Mouse (Mus musculus) stomach, postnatal 0 days (tissue): ENCODE measurements around the gene Otop2. TPM values are rescaled to one million over a fixed set of nuclear protein-coding genes. Genes with fewer than 3 reads are reported as not detected.

Experiments
- ATAC-seq: fragments of 200-750 bp; cut with Nextera tagmentation; 2 replicates; pipeline ENCODE4 v1.8.0; 2017; ENCODE audit not compliant: low FRiP score, low TSS enrichment
- DNase-seq: peaks from one replicate; pipeline ENCODE4 v3.0.0-alpha.2; 2016; ENCODE audit warnings: low spot score
- H3K27ac ChIP-seq: fragments of 300-500 bp; sonication (generic); replicated peaks from 2 replicates; pipeline ENCODE4 v1.5.1; 2014; ENCODE audit warnings: mild to moderate bottlenecking, control low read depth
- H3K27me3 ChIP-seq: fragments of 300-500 bp; sonication (generic); 2 replicates; pipeline ENCODE4 v1.6.1; 2014; ENCODE audit warnings: low read length; ENCODE audit not compliant: control insufficient read depth, insufficient read depth
- H3K36me3 ChIP-seq: fragments of 300-500 bp; sonication (generic); 2 replicates; pipeline ENCODE4 v1.6.1; 2014; ENCODE audit warnings: low read length, mixed read lengths; ENCODE audit not compliant: control insufficient read depth, insufficient read depth
- H3K4me1 ChIP-seq: fragments of 300-500 bp; sonication (generic); replicated peaks from 2 replicates; pipeline ENCODE4 v1.6.1; 2014; ENCODE audit warnings: antibody characterized with exemption; ENCODE audit not compliant: control insufficient read depth, insufficient read depth
- H3K4me2 ChIP-seq: fragments of 300-500 bp; sonication (generic); replicated peaks from 2 replicates; pipeline ENCODE4 v1.6.1; 2014; ENCODE audit warnings: low read depth, mild to moderate bottlenecking, control low read depth, moderate library complexity
- H3K4me3 ChIP-seq: fragments of 300-500 bp; sonication (generic); 2 replicates; pipeline ENCODE4 v1.5.1; 2014; ENCODE audit warnings: low read depth, low read length, control low read depth
- H3K9ac ChIP-seq: fragments of 300-500 bp; sonication (generic); 2 replicates; pipeline ENCODE4 v1.6.1; 2014; ENCODE audit warnings: mild to moderate bottlenecking, low read length, control low read depth, mixed read lengths
- H3K9me3 ChIP-seq: fragments of 300-500 bp; sonication (generic); 2 replicates; pipeline ENCODE4 v1.6.1; 2016; ENCODE audit warnings: low read length; ENCODE audit not compliant: control insufficient read depth
- CTCF ChIP-seq: IDR thresholded peaks from 2 replicates; pipeline ENCODE4 v1.5.1; 2016; ENCODE audit warnings: antibody characterized with exemption, low read depth, mild to moderate bottlenecking, moderate library complexity
- EP300 ChIP-seq: optimal IDR thresholded peaks from 2 replicates; pipeline ENCODE3; 2016; ENCODE audit warnings: antibody characterized with exemption
- WGBS: fragments of 180-500 bp; shearing (Covaris S2); extraction: QIAGEN DNeasy Blood & Tissue Kit; methylation state at CpG from one replicate; pipeline ENCODE4 v1.1.7; 2014; 5-methylcytosine and 5-hydroxymethylcytosine counted together
- polyA plus RNA-seq: library from polyadenylated mRNA; unstranded; fragments of >200 nt; fragmentation: Nextera tagmentation; extraction: Ambion mirVana; gene quantifications from 2 replicates; pipeline ENCODE4 v1.2.1, GENCODE M21; 2015

Otop2 gene
- polyA plus RNA-seq, 1 experiment from 2014 or later = 4.7 TPM

- Histone ChIP-seq H3K36me3 (no peaks in the 10 kb centered on the region), H3K27ac (no peak overlapping the region), H3K4me3 (no peak overlapping the region), H3K4me1 (no peaks in the 10 kb centered on the region), H3K4me2 (no peak overlapping the region), H3K9me3 (no peaks in the 10 kb centered on the region), H3K27me3 (no peaks in the 10 kb centered on the region), H3K9ac (no peak overlapping the region)
- TF ChIP-seq CTCF = no peak
- TF ChIP-seq EP300 = no peak
- DNase-seq (no peak), ATAC-seq (no peak)
- 86% methylated on average over 12 of the region's 12 CpGs for WGBS
Measured at GRCm38 (mm10) chr11:115283891-115284620, 22.9 kb upstream of the Otop2 start.

- ATAC-seq = no peak
Measured at GRCm38 (mm10) chr11:115285282-115285681, 21.7 kb upstream of the Otop2 start.

GRCm38 (mm10) chr11:115286201-115286993 lies 20.6 kb upstream of the Otop2 start:
- DNase-seq (no peak), ATAC-seq (no peak)
- H3K27ac ChIP-seq = no peak overlapping the region
- 70% methylated on average over 19 of the region's 19 CpGs for WGBS
- no peak overlapping the region for H3K4me2 ChIP-seq
- TF ChIP-seq CTCF (no peak), EP300 (no peak)
- H3K9ac ChIP-seq = no peak overlapping the region
- no peak overlapping the region for H3K4me3 ChIP-seq
- no peaks in the 10 kb centered on the region for H3K27me3 ChIP-seq
- H3K4me1 ChIP-seq = no peaks in the 10 kb centered on the region; the same call in 1 of the 2 replicates
- H3K9me3 ChIP-seq = no peaks in the 10 kb centered on the region
- H3K36me3 ChIP-seq = no peaks in the 10 kb centered on the region

More at GRCm38 (mm10) chr11:115285282-115285681, 21.7 kb upstream of the Otop2 start:
- TF ChIP-seq EP300 = no peak
- Histone ChIP-seq H3K9ac (no peak overlapping the region), H3K4me2 (no peak overlapping the region), H3K4me1 (no peaks in the 10 kb centered on the region), H3K4me3 (no peak overlapping the region), H3K27me3 (no peaks in the 10 kb centered on the region), H3K36me3 (no peaks in the 10 kb centered on the region), H3K9me3 (no peaks in the 10 kb centered on the region), H3K27ac (no peak overlapping the region)
- DNase-seq = no peak
- WGBS = 63% methylated on average over 4 of the region's 4 CpGs

DNA sequence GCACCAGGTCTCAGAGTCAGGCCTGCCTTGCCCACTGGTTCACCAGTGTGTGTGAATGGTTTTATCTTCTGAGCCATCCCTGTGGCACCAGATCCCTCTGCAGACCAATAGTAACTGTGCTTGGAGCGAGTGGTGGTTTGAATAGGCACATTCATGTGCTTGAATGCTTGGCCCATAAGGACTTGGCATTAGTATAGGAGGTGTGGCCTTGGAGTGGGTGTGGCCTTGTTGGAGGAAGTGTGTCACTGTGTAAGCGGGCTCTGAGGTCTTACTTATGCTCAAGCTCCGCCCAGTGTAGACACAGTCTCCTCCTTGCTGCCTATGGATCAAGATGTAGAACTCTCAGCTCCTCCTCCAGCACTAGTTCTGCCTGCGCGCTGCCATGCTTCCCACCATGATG lies 19.6 kb upstream of the Otop2 start:
- DNase-seq (peak; percentile 53), ATAC-seq (peak; percentile 64)
- Histone ChIP-seq H3K9me3 (no peaks in the 10 kb centered on the region), H3K27me3 (no peaks in the 10 kb centered on the region), H3K4me3 (no peak overlapping the region), H3K4me1 (peaks cover 3% of the 10 kb centered on the region; the same call in 1 of the 2 replicates), H3K27ac (no peak overlapping the region), H3K36me3 (no peaks in the 10 kb centered on the region), H3K9ac (no peak overlapping the region), H3K4me2 (no peak overlapping the region)
- TF ChIP-seq CTCF (no peak), EP300 (no peak)
- 85% methylated on average over 5 of the region's 5 CpGs for WGBS

DNA sequence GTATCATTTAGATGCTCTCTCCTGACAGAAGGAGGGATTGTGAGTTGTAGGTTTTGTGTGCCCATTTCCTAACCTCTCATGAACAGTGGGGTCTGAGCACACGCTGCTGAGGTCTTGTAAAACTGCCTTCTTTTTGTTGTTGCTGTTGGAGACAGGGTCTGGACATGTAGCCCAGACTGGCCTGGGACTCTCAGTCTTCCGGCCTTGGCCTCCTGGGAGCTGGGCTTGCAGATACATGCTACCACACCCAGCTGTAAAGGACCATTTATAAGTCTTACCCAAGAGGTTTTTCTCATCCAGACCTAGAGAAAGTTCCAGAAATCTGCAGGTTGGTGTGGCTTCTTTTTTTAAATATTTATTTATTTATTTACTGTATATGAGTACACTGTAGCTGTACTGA lies 18.7 kb upstream of the Otop2 start:
- H3K9me3 ChIP-seq = no peaks in the 10 kb centered on the region
- H3K4me3 ChIP-seq = no peak overlapping the region
- DNase-seq (no peak), ATAC-seq (no peak)
- H3K27me3 ChIP-seq = no peaks in the 10 kb centered on the region
- 87% methylated on average over 2 of the region's 2 CpGs for WGBS
- H3K27ac ChIP-seq = no peak overlapping the region
- no peak overlapping the region for H3K9ac ChIP-seq
- no peaks in the 10 kb centered on the region for H3K36me3 ChIP-seq
- H3K4me1 ChIP-seq = peaks cover 3% of the 10 kb centered on the region; the same call in 1 of the 2 replicates
- H3K4me2 ChIP-seq = no peak overlapping the region
- TF ChIP-seq CTCF (no peak), EP300 (no peak)

DNA sequence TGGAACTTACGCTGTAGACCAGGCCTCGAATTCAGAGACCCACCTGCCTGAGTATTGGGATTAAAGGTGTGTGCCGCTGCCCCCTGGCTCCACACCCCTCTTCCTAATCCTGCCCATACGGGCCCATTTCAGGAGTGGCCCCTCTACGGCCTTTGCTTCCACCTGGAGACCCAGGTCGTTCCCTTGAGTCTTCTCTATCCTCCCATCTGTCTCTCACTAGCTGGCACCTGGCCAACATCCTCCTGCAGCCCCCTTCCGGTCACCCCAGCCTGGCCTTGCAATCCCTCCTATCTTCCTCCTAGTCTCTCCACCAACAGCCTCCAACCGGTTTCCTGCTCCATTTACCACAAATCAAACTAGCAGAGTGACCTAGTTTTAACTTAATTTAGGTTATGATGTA lies 17.1 kb upstream of the Otop2 start:
- H3K36me3 ChIP-seq = no peaks in the 10 kb centered on the region
- 74% methylated on average over 8 of the region's 8 CpGs for WGBS
- ATAC-seq = no peak
- no peak overlapping the region for H3K27ac ChIP-seq
- DNase-seq = no peak
- no peaks in the 10 kb centered on the region for H3K9me3 ChIP-seq
- peaks cover 3% of the 10 kb centered on the region; the same call in 1 of the 2 replicates for H3K4me1 ChIP-seq
- H3K4me3 ChIP-seq = no peak overlapping the region
- no peaks in the 10 kb centered on the region for H3K27me3 ChIP-seq
- TF ChIP-seq EP300 (no peak), CTCF (no peak)
- no peak overlapping the region for H3K9ac ChIP-seq
- H3K4me2 ChIP-seq = no peak overlapping the region
